Mouse (Mus musculus): ENCODE measurements around the gene Magi3. TPM values are rescaled to one million over a fixed set of nuclear protein-coding genes. Genes with fewer than 3 reads are reported as not detected.

Magi3 gene
- polyA plus RNA-seq, 1 experiment from 2014 or later: 9.1 TPM

GRCm38 (mm10) chr3:104239376-104239775, 19.2 kb upstream of the Magi3 start:
- no peaks in the 10 kb centered on the region for H3K36me3 ChIP-seq
- WGBS: 83% methylated on average over 2 of the region's 2 CpGs
- H3K27ac ChIP-seq (ENCODE audit: poor library complexity, severe bottlenecking): no peak overlapping the region
- no peak overlapping the region for H3K4me2 ChIP-seq
- no peak overlapping the region for H3K9ac ChIP-seq
- no peak for ATAC-seq (ENCODE audit: insufficient number of reproducible peaks, low FRiP score)
- H3K4me1 ChIP-seq (replicated peaks): no peaks in the 10 kb centered on the region
- no peak overlapping the region for H3K4me3 ChIP-seq
- H3K9me3 ChIP-seq (replicated peaks): peaks cover 3% of the 10 kb centered on the region
- H3K27me3 ChIP-seq (replicated peaks): no peaks in the 10 kb centered on the region

DNA sequence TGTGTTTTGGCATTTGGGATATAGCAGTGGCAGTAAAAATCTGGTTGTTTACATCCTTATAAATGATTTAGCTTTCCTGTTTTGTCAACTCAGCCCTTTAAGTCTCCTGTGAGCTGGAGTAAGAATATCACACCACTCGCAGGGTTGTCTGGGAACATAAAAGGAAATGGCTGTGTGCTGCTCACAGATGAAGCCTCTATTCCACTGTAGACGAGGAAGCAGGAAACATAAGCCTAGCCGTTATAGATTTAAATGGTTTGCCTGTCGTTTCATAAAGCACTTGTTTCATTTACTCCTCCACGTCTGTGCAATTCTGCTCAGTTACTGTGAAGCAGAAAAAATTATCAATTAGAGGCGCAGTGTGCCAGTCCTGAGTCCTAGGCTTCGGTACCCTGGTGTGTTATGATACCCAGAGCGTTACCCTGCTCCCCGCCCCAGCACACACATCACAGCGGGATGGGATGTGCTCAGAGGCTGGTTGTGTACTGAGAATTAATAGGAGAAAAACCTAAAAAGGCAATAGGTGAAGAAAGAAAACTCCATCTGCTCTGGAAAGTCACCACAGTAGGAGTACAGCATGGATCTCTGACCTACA, 17.8 kb upstream of the Magi3 start:
- H3K27me3 ChIP-seq (replicated peaks): no peaks in the 10 kb centered on the region
- no peak overlapping the region for H3K4me3 ChIP-seq
- WGBS: 65% methylated on average over 10 of the region's 10 CpGs
- H3K4me1 ChIP-seq (replicated peaks): peaks cover 6% of the 10 kb centered on the region
- H3K4me2 ChIP-seq: no peak overlapping the region
- H3K9me3 ChIP-seq (replicated peaks): no peaks in the 10 kb centered on the region
- H3K27ac ChIP-seq (ENCODE audit: poor library complexity, severe bottlenecking): no peak overlapping the region
- H3K36me3 ChIP-seq: no peaks in the 10 kb centered on the region
- H3K9ac ChIP-seq: no peak overlapping the region
- ATAC-seq (ENCODE audit: insufficient number of reproducible peaks, low FRiP score): no peak

GRCm38 (mm10) chr3:104236029-104236428, 15.9 kb upstream of the Magi3 start:
- ATAC-seq (ENCODE audit: insufficient number of reproducible peaks, low FRiP score): no peak
- H3K27me3 ChIP-seq (replicated peaks): no peaks in the 10 kb centered on the region
- 79% methylated on average over 2 of the region's 2 CpGs for WGBS
- no peak overlapping the region for H3K4me2 ChIP-seq
- no peaks in the 10 kb centered on the region for H3K9me3 ChIP-seq (replicated peaks)
- H3K27ac ChIP-seq (ENCODE audit: poor library complexity, severe bottlenecking): no peak overlapping the region
- H3K4me1 ChIP-seq (replicated peaks): peaks cover 6% of the 10 kb centered on the region
- H3K9ac ChIP-seq: no peak overlapping the region
- H3K36me3 ChIP-seq: no peaks in the 10 kb centered on the region
- no peak overlapping the region for H3K4me3 ChIP-seq

GRCm38 (mm10) chr3:104235099-104235498, 14.9 kb upstream of the Magi3 start:
- WGBS: 86% methylated on average over 5 of the region's 5 CpGs
- ATAC-seq (ENCODE audit: insufficient number of reproducible peaks, low FRiP score): no peak
- no peaks in the 10 kb centered on the region for H3K9me3 ChIP-seq (replicated peaks)

GRCm38 (mm10) chr3:104233366-104234312, 13.5 kb upstream of the Magi3 start:
- ATAC-seq (ENCODE audit: insufficient number of reproducible peaks, low FRiP score): no peak
- no peaks in the 10 kb centered on the region for H3K9me3 ChIP-seq (replicated peaks)
- peaks cover 6% of the 10 kb centered on the region for H3K4me1 ChIP-seq (replicated peaks)
- no peaks in the 10 kb centered on the region for H3K27me3 ChIP-seq (replicated peaks)
- no peak overlapping the region for H3K4me2 ChIP-seq
- no peak overlapping the region for H3K9ac ChIP-seq
- H3K27ac ChIP-seq (ENCODE audit: poor library complexity, severe bottlenecking): peak overlapping the region; percentile 62
- H3K36me3 ChIP-seq: no peaks in the 10 kb centered on the region
- WGBS: 45% methylated on average over 7 of the region's 7 CpGs
- no peak overlapping the region for H3K4me3 ChIP-seq

More at GRCm38 (mm10) chr3:104235099-104235498, 14.9 kb upstream of the Magi3 start:
- no peaks in the 10 kb centered on the region for H3K36me3 ChIP-seq
- no peaks in the 10 kb centered on the region for H3K27me3 ChIP-seq (replicated peaks)
- H3K4me2 ChIP-seq: no peak overlapping the region
- no peak overlapping the region for H3K4me3 ChIP-seq
- no peak overlapping the region for H3K27ac ChIP-seq (ENCODE audit: poor library complexity, severe bottlenecking)
- peaks cover 6% of the 10 kb centered on the region for H3K4me1 ChIP-seq (replicated peaks)
- H3K9ac ChIP-seq: no peak overlapping the region

GRCm38 (mm10) chr3:104227438-104228111, 7.4 kb upstream of the Magi3 start:
- Histone ChIP-seq H3K36me3 (no peaks in the 10 kb centered on the region), H3K9ac (no peak overlapping the region), H3K4me2 (no peak overlapping the region), H3K4me1 (replicated peaks) (peaks cover 9% of the 10 kb centered on the region), H3K27me3 (replicated peaks) (no peaks in the 10 kb centered on the region), H3K27ac (ENCODE audit: poor library complexity, severe bottlenecking) (no peak overlapping the region), H3K9me3 (replicated peaks) (no peaks in the 10 kb centered on the region), H3K4me3 (no peak overlapping the region)
- WGBS: 41% methylated on average over 5 of the region's 5 CpGs
- ATAC-seq (ENCODE audit: insufficient number of reproducible peaks, low FRiP score): no peak

DNA sequence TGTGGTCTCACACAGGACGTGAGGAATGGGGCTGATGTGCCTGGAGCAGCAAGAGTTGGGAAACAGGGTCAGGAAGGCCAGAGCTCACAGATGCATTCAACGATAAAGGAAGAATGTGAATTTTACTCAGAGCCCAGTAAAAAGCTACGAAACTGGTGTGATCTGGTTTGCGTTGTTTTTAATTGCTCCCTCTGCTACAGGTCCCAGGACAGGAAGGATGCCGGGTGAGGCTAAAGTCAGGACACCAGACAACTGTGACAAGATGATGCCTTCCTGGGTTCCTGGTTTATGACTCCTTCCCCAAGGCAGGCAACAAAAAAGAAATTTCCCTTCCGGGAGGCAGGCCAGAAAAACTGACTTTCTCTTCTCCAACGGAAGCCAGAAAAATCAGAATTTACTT, 6.6 kb upstream of the Magi3 start:
- Histone ChIP-seq H3K4me3 (no peak overlapping the region), H3K27ac (ENCODE audit: poor library complexity, severe bottlenecking) (no peak overlapping the region), H3K9me3 (replicated peaks) (no peaks in the 10 kb centered on the region), H3K4me2 (no peak overlapping the region), H3K36me3 (no peaks in the 10 kb centered on the region), H3K9ac (no peak overlapping the region), H3K27me3 (replicated peaks) (no peaks in the 10 kb centered on the region), H3K4me1 (replicated peaks) (peaks cover 10% of the 10 kb centered on the region)
- ATAC-seq (ENCODE audit: insufficient number of reproducible peaks, low FRiP score): no peak
- 40% methylated on average over 7 of the region's 7 CpGs for WGBS

DNA sequence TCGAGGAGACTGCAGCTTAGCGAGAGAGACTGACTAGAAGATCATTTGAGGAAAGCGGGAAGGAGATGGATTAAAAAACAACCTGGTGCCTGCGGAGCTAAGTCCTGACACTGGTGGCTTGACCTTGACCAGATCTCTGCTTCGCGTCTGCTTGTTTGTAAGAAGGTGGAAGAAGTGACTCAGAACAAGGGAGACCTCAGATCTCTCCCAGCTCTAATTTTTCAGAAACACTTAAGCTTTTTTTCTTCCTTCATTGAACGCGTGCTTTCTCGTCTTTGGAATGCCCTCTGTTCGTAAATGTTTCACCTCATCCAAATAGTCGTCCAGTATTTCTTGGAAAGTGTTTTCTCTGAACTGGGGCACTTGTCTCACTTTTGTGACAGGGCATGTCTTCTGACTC, 982 bp upstream of the Magi3 start:
- Histone ChIP-seq H3K4me3 (peak overlapping the region; percentile 96), H3K36me3 (no peaks in the 10 kb centered on the region), H3K9ac (peak overlapping the region; percentile 51), H3K4me1 (replicated peaks) (peaks cover 8% of the 10 kb centered on the region), H3K4me2 (peak overlapping the region; percentile 68), H3K27me3 (replicated peaks) (no peaks in the 10 kb centered on the region), H3K27ac (ENCODE audit: poor library complexity, severe bottlenecking) (peak overlapping the region; percentile 85), H3K9me3 (replicated peaks) (no peaks in the 10 kb centered on the region)
- ATAC-seq (ENCODE audit: insufficient number of reproducible peaks, low FRiP score): no peak
- 7% methylated on average over 11 of the region's 11 CpGs for WGBS

- no peaks in the 10 kb centered on the region for H3K9me3 ChIP-seq (replicated peaks)
- peak; percentile 1; the same call in 1 of the 2 replicates for ATAC-seq (ENCODE audit: insufficient number of reproducible peaks, low FRiP score)
- peak overlapping the region; percentile 83 for H3K4me2 ChIP-seq
- 6% methylated on average over 107 of the region's 107 CpGs for WGBS
- H3K27ac ChIP-seq (ENCODE audit: poor library complexity, severe bottlenecking): peak overlapping the region; percentile 96
- H3K9ac ChIP-seq: peak overlapping the region; percentile 98
- no peaks in the 10 kb centered on the region for H3K27me3 ChIP-seq (replicated peaks)
- peaks cover 11% of the 10 kb centered on the region for H3K4me1 ChIP-seq (replicated peaks)
- H3K36me3 ChIP-seq: no peaks in the 10 kb centered on the region
- peak overlapping the region; percentile 96 for H3K4me3 ChIP-seq
Measured at GRCm38 (mm10) chr3:104219531-104220294, 461 bp downstream of the Magi3 start.

GRCm38 (mm10) chr3:104218926-104219325, 1.2 kb downstream of the Magi3 start:
- Histone ChIP-seq H3K4me2 (peak overlapping the region; percentile 83), H3K36me3 (no peaks in the 10 kb centered on the region), H3K4me3 (peak overlapping the region; percentile 96), H3K27ac (ENCODE audit: poor library complexity, severe bottlenecking) (peak overlapping the region; percentile 96), H3K9me3 (replicated peaks) (no peaks in the 10 kb centered on the region), H3K4me1 (replicated peaks) (peaks cover 11% of the 10 kb centered on the region), H3K27me3 (replicated peaks) (no peaks in the 10 kb centered on the region), H3K9ac (peak overlapping the region; percentile 98)
- 1% methylated on average over 15 of the region's 15 CpGs for WGBS
- ATAC-seq (ENCODE audit: insufficient number of reproducible peaks, low FRiP score): no peak

All from heart, embryonic 12.5 days (tissue).